Mouse (Mus musculus) layer of hippocampus, adult 9-11 months (tissue): Measurements from ENCODE around the gene Vmn1r75.

Source experiments
- DNase-seq: peaks from one replicate; pipeline ENCODE4 v3.0.0; 2022

Vmn1r75 gene

GRCm38 (mm10) chr7:11874330-11874729 is at the start of gene Vmn1r75:
Gene Vmn1r75, plus strand, starts transcription at chr7:11874630.
- no peak for DNase-seq

DNA sequence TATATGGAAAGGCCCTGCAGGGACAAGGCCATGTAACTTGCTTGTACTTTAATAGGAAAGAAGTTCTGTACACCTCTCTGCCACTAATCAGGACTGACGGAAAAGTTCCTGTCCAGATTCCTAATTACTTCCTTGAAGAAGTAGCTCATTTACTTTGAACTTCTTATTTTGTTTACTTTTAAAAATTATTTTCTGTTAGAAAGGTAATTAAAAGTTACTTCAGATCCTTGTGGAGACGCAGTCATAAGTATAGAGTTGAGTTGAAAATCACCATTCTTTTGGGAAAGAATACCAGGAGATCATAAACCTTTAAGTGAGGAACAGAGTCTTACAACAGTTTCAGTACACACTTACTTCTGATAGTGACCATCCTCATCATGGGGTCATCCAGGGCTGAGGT is 40.8 kb upstream of the Vmn1r75 start, which contains the start of gene Vmn1r74:
Gene Vmn1r74, plus strand, starts transcription at position 301 of the 400 bp plus-strand sequence.
- DNase-seq, result no peak
